ENCODE assay signal across 8 mouse cellular contexts in the genomic region with DNA sequence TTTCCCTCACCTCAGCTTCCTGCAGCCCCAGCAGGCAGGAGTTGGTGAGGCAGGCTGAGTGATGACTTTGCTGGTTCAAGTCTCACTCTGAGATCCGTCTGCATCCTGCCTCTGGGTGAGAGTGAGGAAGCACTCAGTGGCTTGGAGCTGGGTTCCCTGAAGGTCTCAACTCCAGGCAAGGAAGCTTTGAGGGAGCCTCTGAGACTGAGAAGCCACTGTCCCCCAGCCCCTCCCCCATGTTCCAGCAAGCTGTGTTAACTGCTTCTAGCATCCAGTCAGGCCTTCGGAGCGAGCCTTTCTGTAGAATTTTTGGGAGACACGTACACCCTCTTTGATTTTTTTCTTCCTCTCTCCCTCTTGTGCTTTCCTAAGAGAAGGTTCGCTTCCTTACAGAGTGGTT. TPM values are rescaled to one million over a fixed set of nuclear protein-coding genes. Genes with fewer than 3 reads are reported as not detected.
DNase-seq lines count a peak whose midpoint lies in the region; ATAC-seq and TF ChIP-seq lines count a peak whose summit lies in the region.
"Had no signal": no experiment of that assay in that cellular context is flagged by ENCODE, and none has a peak within 500 bp of the region (broad histone marks: within the 10 kb centered on the region; RNA-seq: fewer than 3 reads in every experiment).

No protein-coding gene starts in this region.

- no peak for DNase-seq in kidney, postnatal 0 days (ENCODE audit: low spot score)
- no peak for DNase-seq in kidney, postnatal 10 days
- DNase-seq in hindbrain, embryonic 11.5 days (ENCODE audit: low spot score) = no peak
- DNase-seq in adrenal gland, postnatal 36 days = no peak
- no peak for DNase-seq in layer of hippocampus, postnatal 14 days (ENCODE audit: low spot score in 2 of 2)

- no peaks in the 10 kb centered on the region for H3K36me3 ChIP-seq in kidney, postnatal 0 days (ENCODE audit: insufficient read depth, low read length)
- no peaks in the 10 kb centered on the region for H3K36me3 ChIP-seq in hindbrain, embryonic 11.5 days (ENCODE audit: control insufficient read depth, insufficient read depth, low read length)
- peaks cover 59% of the 10 kb centered on the region for H3K36me3 ChIP-seq in limb, embryonic 12.5 days
- no peaks in the 10 kb centered on the region for H3K36me3 ChIP-seq in stomach, embryonic 15.5 days
- H3K36me3 ChIP-seq: G1E had no signal

- H3K27me3 ChIP-seq in kidney, postnatal 0 days (ENCODE audit: insufficient read depth, low read length) = peaks cover 84% of the 10 kb centered on the region
- peaks cover 77% of the 10 kb centered on the region for H3K27me3 ChIP-seq in hindbrain, embryonic 11.5 days (ENCODE audit: control insufficient read depth, insufficient read depth, low read length)
- peaks cover 30% of the 10 kb centered on the region; the same call in 1 of the 2 replicates for H3K27me3 ChIP-seq in limb, embryonic 12.5 days
- peaks cover 65% of the 10 kb centered on the region for H3K27me3 ChIP-seq in stomach, embryonic 15.5 days (replicated peaks)

- peaks cover 35% of the 10 kb centered on the region; the same call in 1 of the 2 replicates for H3K4me1 ChIP-seq in kidney, postnatal 0 days (replicated peaks; ENCODE audit: insufficient read depth, low read length)
- peaks cover 16% of the 10 kb centered on the region for H3K4me1 ChIP-seq in hindbrain, embryonic 11.5 days (replicated peaks; ENCODE audit: control insufficient read depth, insufficient read depth, low read length)
- H3K4me1 ChIP-seq in limb, embryonic 12.5 days (replicated peaks) = peaks cover 80% of the 10 kb centered on the region
- peaks cover 54% of the 10 kb centered on the region for H3K4me1 ChIP-seq in stomach, embryonic 15.5 days

- WGBS in kidney, postnatal 0 days = 36% methylated on average over 5 of the region's 5 CpGs
- WGBS in hindbrain, embryonic 11.5 days = 11% methylated on average over 5 of the region's 5 CpGs
- 27% methylated on average over 5 of the region's 5 CpGs for WGBS in limb, embryonic 12.5 days
- 59% methylated on average over 5 of the region's 5 CpGs for WGBS in stomach, embryonic 15.5 days

- H3K9ac ChIP-seq in kidney, postnatal 0 days (ENCODE audit: low read depth, low read length) = no peak overlapping the region
- peak overlapping the region; percentile 37; the same call in 1 of the 2 replicates for H3K9ac ChIP-seq in hindbrain, embryonic 11.5 days (ENCODE audit: low read depth, low read length)
- H3K9ac ChIP-seq in limb, embryonic 12.5 days (replicated peaks) = peak overlapping the region; percentile 93; the same call in 1 of the 2 replicates
- H3K9ac ChIP-seq in stomach, embryonic 15.5 days = no peak overlapping the region

- H3K9me3 ChIP-seq in kidney, postnatal 0 days (replicated peaks; ENCODE audit: low read length) = no peaks in the 10 kb centered on the region
- H3K9me3 ChIP-seq in hindbrain, embryonic 11.5 days (ENCODE audit: control insufficient read depth, low read length) = no peaks in the 10 kb centered on the region
- no peaks in the 10 kb centered on the region for H3K9me3 ChIP-seq in limb, embryonic 12.5 days
- H3K9me3 ChIP-seq in stomach, embryonic 15.5 days = no peaks in the 10 kb centered on the region

- no peak for ATAC-seq in kidney, postnatal 0 days (replicated peaks; ENCODE audit: low FRiP score, low read depth)
- no peak for ATAC-seq in hindbrain, embryonic 11.5 days (ENCODE audit: low FRiP score)
- no peak for ATAC-seq in limb, embryonic 12.5 days (ENCODE audit: insufficient number of reproducible peaks, insufficient read depth, low FRiP score, low TSS enrichment, low read depth)
- ATAC-seq in stomach, embryonic 15.5 days (ENCODE audit: insufficient read depth, low FRiP score, low read depth) = no peak

- H3K4me2 ChIP-seq in kidney, postnatal 0 days (ENCODE audit: low read length) = peak overlapping the region; percentile 83; the same call in 1 of the 2 replicates
- peak overlapping the region; percentile 88 for H3K4me2 ChIP-seq in hindbrain, embryonic 11.5 days (replicated peaks; ENCODE audit: low read depth, low read length)
- peak overlapping the region; percentile 88 for H3K4me2 ChIP-seq in limb, embryonic 12.5 days
- H3K4me2 ChIP-seq in stomach, embryonic 15.5 days = peak overlapping the region; percentile 94

- no peak overlapping the region for H3K4me3 ChIP-seq in kidney, postnatal 0 days (replicated peaks; ENCODE audit: low read depth, low read length)
- H3K4me3 ChIP-seq in hindbrain, embryonic 11.5 days (ENCODE audit: low read depth, low read length) = peak overlapping the region; percentile 55
- peak overlapping the region; percentile 76 for H3K4me3 ChIP-seq in limb, embryonic 12.5 days (replicated peaks)
- H3K4me3 ChIP-seq in stomach, embryonic 15.5 days (replicated peaks) = peak overlapping the region; percentile 49; the same call in 1 of the 2 replicates

- TF ChIP-seq CTCF in kidney, postnatal 0 days (IDR thresholded peaks at IDR 0.05; ENCODE audit: low read depth) = no peak

- no peak overlapping the region for H3K27ac ChIP-seq in kidney, postnatal 0 days
- H3K27ac ChIP-seq in hindbrain, embryonic 11.5 days (ENCODE audit: low read depth, low read length) = no peak overlapping the region
- H3K27ac ChIP-seq in limb, embryonic 12.5 days = peak overlapping the region; percentile 97
- no peak overlapping the region for H3K27ac ChIP-seq in stomach, embryonic 15.5 days

RNA-seq across cellular contexts. Expression of gene Cyp26b1, which starts 10.9 kb away (rescaled TPM):
- polyA plus RNA-seq in kidney, postnatal 0 days (2015; fragmentation: Nextera tagmentation; extraction: Ambion mirVana) = 2.9 and 3.2 TPM in 2 replicates
- 19.2 and 19.4 TPM in 2 replicates for polyA plus RNA-seq in hindbrain, embryonic 11.5 days (2014; fragmentation: Nextera tagmentation; extraction: Ambion mirVana)
- 44.8 and 45.4 TPM in 2 replicates for polyA plus RNA-seq in limb, embryonic 12.5 days (2016; fragmentation: Nextera tagmentation; extraction: Ambion mirVana)
- 2.3 and 2.4 TPM in 2 replicates for polyA plus RNA-seq in stomach, embryonic 15.5 days (2015; fragmentation: Nextera tagmentation; extraction: Ambion mirVana)
- total RNA-seq in adrenal gland, postnatal 36 days (2021) = 10 to 100 TPM in 1 of 2 experiments, 1 to 10 TPM in 1; 7.1 to 14.1 TPM
- total RNA-seq in layer of hippocampus, postnatal 14 days (2021) = 10 to 100 TPM; 12.0 to 16.9 TPM

Comparison
In these comparisons a context has a peak if more than half of its experiments do, and no peak if none do; other contexts are left out.
1. H3K9ac ChIP-seq: peak in hindbrain, embryonic 11.5 days (single experiment) and limb, embryonic 12.5 days (single experiment); none in kidney, postnatal 0 days (single experiment) and stomach, embryonic 15.5 days (single experiment).
2. Peak in every context shown above with its lines, with median percentiles within 50 percentile points of each other: H3K4me2 ChIP-seq.